ENCODE assay signal across 17 mouse cellular contexts in the genomic region with DNA sequence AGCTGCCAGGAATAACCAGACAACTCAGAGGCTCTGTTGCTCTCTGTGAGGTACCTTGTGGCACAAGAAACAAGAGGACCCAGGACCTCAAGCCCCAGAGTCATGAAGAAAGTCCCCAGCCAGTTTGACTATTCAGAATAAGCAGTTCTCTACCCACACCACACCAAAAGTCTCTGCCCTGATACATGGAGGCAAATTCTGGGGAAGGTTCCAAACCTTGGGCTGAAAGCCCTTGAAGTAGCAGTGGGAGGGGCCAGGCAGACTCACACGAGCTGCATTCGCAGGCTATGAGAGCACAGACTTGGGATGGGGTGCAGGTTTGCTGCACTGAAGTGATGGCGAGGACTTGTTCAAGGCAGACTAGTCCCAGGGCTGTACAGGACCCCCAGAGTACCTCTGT. TPM values are rescaled to one million over a fixed set of nuclear protein-coding genes. Genes with fewer than 3 reads are reported as not detected.
"Had no signal": no experiment of that assay in that cellular context is flagged by ENCODE, and none has a peak within 500 bp of the region (broad histone marks: within the 10 kb centered on the region; RNA-seq: fewer than 3 reads in every experiment).

No protein-coding gene starts in this region.

- H3K36me3 ChIP-seq: neural tube, embryonic 13.5 days had no signal

- H3K4me2 ChIP-seq: liver, embryonic 11.5 days; lung, embryonic 14.5 days; neural tube, embryonic 13.5 days had no signal

- H3K27me3 ChIP-seq: neural tube, embryonic 13.5 days had no signal

- H3K9ac ChIP-seq: liver, embryonic 14.5 days; liver, postnatal 0 days; lung, embryonic 14.5 days; neural tube, embryonic 13.5 days had no signal

- H3K4me1 ChIP-seq: neural tube, embryonic 13.5 days had no signal

- ATAC-seq: liver, postnatal 0 days; lung, postnatal 0 days had no signal

- DNase-seq: kidney, postnatal 36 days; layer of hippocampus, postnatal 36 days; liver, postnatal 0 days; lung, embryonic 14.5 days; midbrain, embryonic 14.5 days; thymus, adult 18-20 months; thymus, postnatal 36 days had no signal

- H3K27ac ChIP-seq: kidney, postnatal 0 days; left cerebral cortex, adult 2 months; liver, embryonic 14.5 days; macrophage; neural tube, embryonic 13.5 days had no signal

- H3K4me3 ChIP-seq: left cerebral cortex, adult 2 months; myocyte; neural tube, embryonic 13.5 days had no signal

RNA-seq across cellular contexts. Expression of gene Hrh2, which starts 20.2 kb away (rescaled TPM):
- polyA plus RNA-seq: kidney, embryonic 14.5 days; limb, embryonic 11.5 days; lung, embryonic 14.5 days; myocyte had no signal
